Mouse (Mus musculus): ENCODE results near the gene Esd.

The Esd gene

DNA sequence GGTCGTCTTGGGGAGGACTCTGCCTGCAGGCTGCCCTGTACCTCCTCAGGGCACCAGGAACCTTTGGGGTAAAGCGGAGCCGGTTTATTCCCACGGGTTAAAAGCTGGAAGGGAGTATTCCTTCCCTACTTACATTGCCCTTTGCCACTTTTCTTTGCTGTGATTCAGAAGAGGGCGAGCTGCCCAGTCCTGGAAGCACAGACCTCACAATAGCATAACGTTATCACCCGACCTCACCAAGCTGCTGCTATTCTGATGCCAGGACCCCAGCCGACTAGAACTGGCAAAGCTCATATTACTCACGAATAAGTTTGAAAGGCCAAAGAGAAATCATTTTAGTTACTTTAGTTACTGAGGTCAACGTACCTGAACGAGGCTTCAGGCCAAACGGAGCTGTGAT, 62.8 kb downstream of the Esd start:
- no peak for DNase-seq (ENCODE audit: low read depth)

DNA sequence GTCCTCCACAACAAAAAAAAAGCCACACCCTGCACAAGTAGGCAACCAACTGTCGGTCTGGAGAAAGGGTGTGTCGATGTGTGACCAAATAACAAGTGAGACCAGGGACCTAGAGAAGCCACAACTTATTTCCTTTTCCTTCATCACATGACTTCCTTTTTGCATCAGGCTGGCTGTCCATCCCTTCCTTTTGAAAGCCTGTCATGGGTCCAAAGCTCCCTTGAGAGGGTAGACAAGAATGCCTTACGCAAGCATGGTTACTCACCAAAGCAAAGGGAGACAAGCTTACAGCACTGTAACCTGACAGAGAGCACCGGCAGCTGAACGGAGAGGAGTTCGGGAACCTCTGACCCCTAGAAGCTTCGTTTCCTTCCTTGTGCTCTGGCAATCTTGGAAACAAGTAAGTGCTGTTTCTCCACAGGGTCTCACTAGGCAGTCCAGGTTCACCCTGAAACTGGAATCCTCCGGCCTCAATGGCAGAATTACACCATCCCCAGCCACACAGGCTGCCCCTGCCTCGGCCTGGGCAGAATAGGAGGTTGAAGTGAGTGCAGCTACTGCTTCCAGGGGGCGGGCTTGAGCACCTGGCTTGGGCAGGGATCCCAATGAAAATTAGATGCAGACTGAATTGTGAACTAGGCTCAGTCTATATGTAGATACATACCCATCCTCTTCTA, 65.4 kb downstream of the Esd start:
- DNase-seq (ENCODE audit: low read depth) = no peak

DNA sequence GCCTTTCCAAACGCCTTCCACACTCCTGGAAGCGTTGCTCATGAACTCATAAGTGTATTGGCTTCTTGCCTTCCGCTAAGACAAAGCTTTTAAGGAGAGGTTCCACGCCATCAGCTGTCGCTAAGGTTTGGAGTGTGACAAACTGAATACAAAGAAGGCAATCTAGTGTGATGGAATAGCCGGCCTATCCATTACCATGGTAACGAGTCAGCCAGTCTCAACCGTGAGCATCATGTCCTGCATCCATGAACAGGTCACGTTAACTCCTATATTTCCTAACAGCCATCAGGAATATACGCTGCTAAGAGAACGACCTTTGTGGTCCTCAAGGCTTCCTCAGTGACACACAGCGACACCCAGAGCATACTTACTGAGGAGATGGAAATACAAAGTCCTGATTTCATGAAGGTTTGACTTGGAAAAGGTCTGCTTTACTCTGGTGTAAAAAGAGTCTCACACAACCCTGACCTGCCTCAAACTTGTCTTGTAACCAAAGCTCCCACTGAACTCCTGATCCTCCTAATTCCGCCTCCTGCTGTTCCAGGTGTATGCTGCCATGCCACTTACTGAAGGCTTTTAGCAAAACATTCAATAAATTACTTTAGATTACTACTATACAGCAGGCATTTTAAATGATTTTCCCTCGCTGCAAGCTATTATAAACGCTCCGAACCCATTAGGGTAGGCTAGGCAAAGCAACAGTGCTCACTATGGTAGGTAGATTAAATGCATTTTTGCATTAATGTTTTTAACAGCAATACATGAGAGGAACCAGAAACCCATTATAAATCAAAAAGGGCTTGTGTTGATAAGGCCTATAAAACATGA, 66.2 kb downstream of the Esd start:
- no peak for DNase-seq (ENCODE audit: low read depth)

Measured in induced T-regulatory cell, adult 2 months (primary cell).